Mouse (Mus musculus): ENCODE data around the gene Kidins220. TPM values are rescaled to one million over a fixed set of nuclear protein-coding genes. Genes with fewer than 3 reads are reported as not detected.

The Kidins220 gene
- 65.9 and 69.2 TPM in 2 replicates for polyA plus RNA-seq (2014; fragmentation: Nextera tagmentation; extraction: Ambion mirVana)

DNA sequence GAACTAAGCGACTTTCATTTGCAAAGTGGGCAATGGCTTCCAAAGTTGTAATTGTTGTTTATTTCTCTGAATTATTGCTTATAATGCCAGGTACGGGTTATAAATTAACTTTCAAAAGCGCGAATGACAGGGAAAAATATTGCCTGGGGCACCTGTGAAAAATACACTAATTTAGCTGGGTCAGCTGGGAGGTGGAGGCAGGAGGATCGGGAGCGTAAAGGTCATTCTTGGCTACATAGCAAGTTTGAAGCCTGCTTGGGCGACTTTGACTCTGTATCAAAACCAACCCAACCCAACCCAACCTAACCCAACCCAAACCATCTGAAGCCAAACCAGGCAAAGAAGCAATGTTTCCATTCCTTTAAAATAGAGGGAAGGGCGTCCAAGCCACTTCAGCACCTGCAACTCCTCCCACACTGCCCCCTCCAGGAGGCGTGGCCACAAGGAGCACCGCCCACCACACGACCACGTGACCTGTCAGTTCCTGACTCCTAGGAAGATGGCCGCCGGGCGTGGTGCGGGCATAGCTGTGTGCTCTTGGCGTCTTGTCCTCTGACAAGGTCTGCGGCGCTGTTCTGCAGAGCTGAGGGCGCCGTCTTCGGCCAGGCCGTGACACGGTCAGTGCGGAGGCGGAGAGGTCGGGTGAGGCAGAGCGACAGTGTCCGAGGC is at the start of gene Kidins220:
TSS of gene Kidins220 (plus strand) at position 480 of the 669 bp plus-strand sequence.
- peak; percentile 95 for ATAC-seq (ENCODE audit: low FRiP score)
- H3K9me3 ChIP-seq (ENCODE audit: control insufficient read depth, low read length), result no peaks in the 10 kb centered on the region

DNA sequence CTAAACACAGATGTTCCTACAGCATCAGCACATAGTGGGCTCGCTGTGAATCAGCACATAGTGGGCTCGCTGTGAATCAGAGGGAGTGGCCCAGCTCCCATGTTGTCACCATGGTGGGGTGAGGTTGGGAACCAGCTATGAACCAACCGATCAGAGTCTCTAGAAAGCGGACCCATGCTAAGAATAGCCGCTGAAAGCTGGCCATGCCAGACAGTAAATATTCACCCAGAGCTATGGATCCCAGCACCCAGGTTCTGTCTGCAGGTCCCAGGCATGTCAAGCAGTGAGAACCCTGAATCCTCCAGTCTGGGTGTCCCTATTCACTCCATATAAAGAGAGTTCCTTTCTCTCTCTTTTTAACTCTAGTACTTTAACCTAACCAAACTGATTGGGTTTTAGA is 49.4 kb upstream of the Kidins220 start:
- WGBS, result 83% methylated on average over 5 of the region's 5 CpGs
- no peak overlapping the region for H3K27ac ChIP-seq (ENCODE audit: low read depth, low read length)
- no peaks in the 10 kb centered on the region for H3K27me3 ChIP-seq (ENCODE audit: control insufficient read depth, insufficient read depth, low read length)
- no peaks in the 10 kb centered on the region for H3K9me3 ChIP-seq (ENCODE audit: control insufficient read depth, low read length)
- no peak overlapping the region for H3K9ac ChIP-seq (ENCODE audit: low read depth, low read length)
- ATAC-seq (ENCODE audit: low FRiP score) (no peak), DNase-seq (ENCODE audit: low spot score) (no peak)
- H3K4me1 ChIP-seq (replicated peaks; ENCODE audit: control insufficient read depth, insufficient read depth, low read length), result 0 out of 2 replicates have a peak, but pooled peaks cover 2% of the 10 kb centered on the region
- no peak overlapping the region for H3K4me2 ChIP-seq (replicated peaks; ENCODE audit: low read depth, low read length)
- no peaks in the 10 kb centered on the region for H3K36me3 ChIP-seq (ENCODE audit: control insufficient read depth, insufficient read depth, low read length)
- no peak overlapping the region for H3K4me3 ChIP-seq (ENCODE audit: low read depth, low read length)

More for the DNA sequence above, at the start of gene Kidins220:
- H3K36me3 ChIP-seq (ENCODE audit: control insufficient read depth, insufficient read depth, low read length), result no peaks in the 10 kb centered on the region
- peak within 1 kb of the TSS; percentile 89 for H3K27ac ChIP-seq (ENCODE audit: low read depth, low read length)
- no peaks in the 10 kb centered on the region for H3K4me1 ChIP-seq (replicated peaks; ENCODE audit: control insufficient read depth, insufficient read depth, low read length)
- WGBS, result 15% methylated on average over 27 of the region's 29 CpGs
- peak within 1 kb of the TSS; percentile 80 for H3K9ac ChIP-seq (ENCODE audit: low read depth, low read length)
- H3K4me3 ChIP-seq (ENCODE audit: low read depth, low read length), result peak within 1 kb of the TSS; percentile 79
- no peaks in the 10 kb centered on the region for H3K27me3 ChIP-seq (ENCODE audit: control insufficient read depth, insufficient read depth, low read length)
- H3K4me2 ChIP-seq (replicated peaks; ENCODE audit: low read depth, low read length), result peak within 1 kb of the TSS; percentile 47
- peak; percentile 97 for DNase-seq (ENCODE audit: low spot score)

DNA sequence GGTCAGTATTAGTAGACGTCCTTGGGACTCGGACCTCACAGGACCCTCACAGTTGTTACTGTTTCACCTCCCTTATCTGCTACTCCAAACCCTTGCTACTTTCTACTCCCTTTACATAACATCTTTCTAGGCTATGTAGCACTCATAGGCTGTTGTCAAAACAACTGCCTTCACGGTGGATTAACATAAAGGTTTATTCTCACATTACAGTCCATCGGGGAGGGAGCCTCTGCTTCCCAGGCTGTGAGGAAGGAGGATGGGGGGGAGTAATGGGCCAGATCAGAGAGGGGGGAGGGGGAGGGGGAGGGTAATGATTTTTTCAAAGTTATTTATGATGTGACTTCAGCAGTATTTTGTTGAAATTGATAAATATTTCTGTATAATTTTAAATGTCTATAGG is 49.0 kb upstream of the Kidins220 start:
- DNase-seq (ENCODE audit: low spot score), result no peak
- H3K9me3 ChIP-seq (ENCODE audit: control insufficient read depth, low read length), result no peaks in the 10 kb centered on the region
- no peak overlapping the region for H3K4me3 ChIP-seq (ENCODE audit: low read depth, low read length)
- H3K9ac ChIP-seq (ENCODE audit: low read depth, low read length), result no peak overlapping the region
- no peak for ATAC-seq (ENCODE audit: low FRiP score)
- H3K27me3 ChIP-seq (ENCODE audit: control insufficient read depth, insufficient read depth, low read length), result no peaks in the 10 kb centered on the region
- H3K27ac ChIP-seq (ENCODE audit: low read depth, low read length), result no peak overlapping the region
- H3K4me1 ChIP-seq (replicated peaks; ENCODE audit: control insufficient read depth, insufficient read depth, low read length), result 0 out of 2 replicates have a peak, but pooled peaks cover 2% of the 10 kb centered on the region
- no peak overlapping the region for H3K4me2 ChIP-seq (replicated peaks; ENCODE audit: low read depth, low read length)
- no peaks in the 10 kb centered on the region for H3K36me3 ChIP-seq (ENCODE audit: control insufficient read depth, insufficient read depth, low read length)
- WGBS, result 49% methylated on average over 4 of the region's 4 CpGs

DNA sequence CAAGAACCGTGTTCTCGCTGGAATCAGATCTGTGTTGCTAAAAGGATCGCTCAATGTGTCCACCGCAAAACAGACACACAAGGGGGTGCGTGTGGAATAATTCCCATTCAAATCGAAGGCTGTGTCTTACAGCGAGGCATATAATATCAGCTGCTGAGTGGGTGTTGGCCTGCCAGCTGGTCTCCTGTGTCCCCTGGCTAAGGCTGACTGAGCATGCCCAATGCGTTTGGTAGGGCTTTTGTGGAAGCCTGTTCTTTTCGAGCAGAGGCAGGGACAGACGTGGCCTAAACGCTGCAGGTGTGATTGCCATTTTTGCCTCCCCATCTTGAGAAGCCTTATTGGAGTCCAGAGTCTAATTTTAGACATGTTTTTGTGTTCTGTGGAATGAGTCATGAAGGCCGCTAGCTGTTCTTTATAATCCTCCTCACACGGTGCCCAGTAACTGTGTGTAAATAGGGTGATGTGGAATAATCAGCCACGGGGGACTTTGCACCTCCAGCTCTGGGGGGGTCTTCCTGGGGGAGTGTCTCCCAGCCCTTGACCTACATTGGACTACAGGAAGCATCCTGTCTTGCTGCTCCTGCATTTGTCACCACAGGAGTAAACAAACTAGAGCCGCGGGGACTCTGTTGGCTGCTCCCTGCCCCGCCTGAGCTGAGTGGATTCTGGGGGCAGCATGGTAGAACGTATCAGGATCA is 46.5 kb upstream of the Kidins220 start:
- DNase-seq (ENCODE audit: low spot score), result no peak
- Histone ChIP-seq H3K27ac (ENCODE audit: low read depth, low read length) (peak overlapping the region; percentile 19), H3K4me2 (replicated peaks; ENCODE audit: low read depth, low read length) (no peak overlapping the region)

DNA sequence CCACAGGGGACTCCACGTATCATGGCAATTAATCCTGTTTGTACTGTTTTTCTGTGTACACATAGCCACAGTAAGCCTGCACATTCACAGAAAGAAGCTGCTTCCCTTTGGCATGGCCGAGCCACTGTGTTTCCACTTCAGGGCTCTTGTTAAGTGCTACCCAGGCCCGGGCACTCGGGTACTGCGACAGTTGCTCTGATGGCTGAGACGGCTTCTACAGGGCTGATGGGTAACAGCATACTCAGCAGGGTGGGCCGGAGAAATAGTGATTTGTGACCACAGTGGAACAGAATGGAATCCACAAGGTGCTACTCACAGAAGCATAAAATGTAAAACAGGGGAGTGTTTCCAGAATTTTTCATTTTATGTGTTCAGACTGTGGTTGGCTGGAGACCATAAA is 45.7 kb upstream of the Kidins220 start:
- H3K9ac ChIP-seq (ENCODE audit: low read depth, low read length), result no peak overlapping the region
- H3K4me1 ChIP-seq (replicated peaks; ENCODE audit: control insufficient read depth, insufficient read depth, low read length), result 0 out of 2 replicates have a peak, but pooled peaks cover 2% of the 10 kb centered on the region
- ATAC-seq (ENCODE audit: low FRiP score) (no peak), DNase-seq (ENCODE audit: low spot score) (no peak)
- no peak overlapping the region for H3K4me2 ChIP-seq (replicated peaks; ENCODE audit: low read depth, low read length)
- no peak overlapping the region for H3K4me3 ChIP-seq (ENCODE audit: low read depth, low read length)
- WGBS, result 88% methylated on average over 7 of the region's 7 CpGs
- no peaks in the 10 kb centered on the region for H3K36me3 ChIP-seq (ENCODE audit: control insufficient read depth, insufficient read depth, low read length)
- no peaks in the 10 kb centered on the region for H3K27me3 ChIP-seq (ENCODE audit: control insufficient read depth, insufficient read depth, low read length)
- H3K9me3 ChIP-seq (ENCODE audit: control insufficient read depth, low read length), result no peaks in the 10 kb centered on the region
- no peak overlapping the region for H3K27ac ChIP-seq (ENCODE audit: low read depth, low read length)

More for the DNA sequence above, 46.5 kb upstream of the Kidins220 start:
- Histone ChIP-seq H3K4me1 (replicated peaks; ENCODE audit: control insufficient read depth, insufficient read depth, low read length) (0 out of 2 replicates have a peak, but pooled peaks cover 2% of the 10 kb centered on the region), H3K4me3 (ENCODE audit: low read depth, low read length) (no peak overlapping the region), H3K36me3 (ENCODE audit: control insufficient read depth, insufficient read depth, low read length) (no peaks in the 10 kb centered on the region), H3K9ac (ENCODE audit: low read depth, low read length) (no peak overlapping the region), H3K9me3 (ENCODE audit: control insufficient read depth, low read length) (no peaks in the 10 kb centered on the region), H3K27me3 (ENCODE audit: control insufficient read depth, insufficient read depth, low read length) (no peaks in the 10 kb centered on the region)
- 69% methylated on average over 18 of the region's 18 CpGs for WGBS
- ATAC-seq (ENCODE audit: low FRiP score), result peak; percentile 69

DNA sequence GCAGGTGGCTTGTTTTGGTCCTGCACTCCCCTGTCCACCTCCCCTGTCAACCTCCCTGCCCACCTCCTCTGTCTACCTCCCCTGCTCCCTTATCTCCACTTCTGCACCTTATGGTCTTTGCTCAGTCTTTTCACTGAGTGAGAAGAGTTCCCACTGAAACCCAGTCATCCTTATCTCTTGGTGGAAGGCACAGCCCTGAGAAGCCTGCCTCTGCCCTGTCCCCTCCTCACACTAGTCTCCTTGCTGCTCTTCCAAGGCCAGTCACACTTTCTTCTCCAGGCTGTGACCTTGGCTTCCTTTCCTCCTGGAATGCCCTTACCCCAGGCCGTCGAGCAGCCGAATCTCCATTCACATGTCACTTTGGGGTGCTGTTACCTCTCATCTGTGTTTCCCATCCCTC is 44.0 kb upstream of the Kidins220 start:
- Histone ChIP-seq H3K4me1 (replicated peaks; ENCODE audit: control insufficient read depth, insufficient read depth, low read length) (0 out of 2 replicates have a peak, but pooled peaks cover 2% of the 10 kb centered on the region), H3K27me3 (ENCODE audit: control insufficient read depth, insufficient read depth, low read length) (no peaks in the 10 kb centered on the region), H3K9me3 (ENCODE audit: control insufficient read depth, low read length) (no peaks in the 10 kb centered on the region), H3K9ac (ENCODE audit: low read depth, low read length) (no peak overlapping the region), H3K4me2 (replicated peaks; ENCODE audit: low read depth, low read length) (no peak overlapping the region), H3K36me3 (ENCODE audit: control insufficient read depth, insufficient read depth, low read length) (no peaks in the 10 kb centered on the region), H3K4me3 (ENCODE audit: low read depth, low read length) (no peak overlapping the region), H3K27ac (ENCODE audit: low read depth, low read length) (no peak overlapping the region)
- no peak for ATAC-seq (ENCODE audit: low FRiP score)
- DNase-seq (ENCODE audit: low spot score), result no peak
- 74% methylated on average over 3 of the region's 3 CpGs for WGBS

DNA sequence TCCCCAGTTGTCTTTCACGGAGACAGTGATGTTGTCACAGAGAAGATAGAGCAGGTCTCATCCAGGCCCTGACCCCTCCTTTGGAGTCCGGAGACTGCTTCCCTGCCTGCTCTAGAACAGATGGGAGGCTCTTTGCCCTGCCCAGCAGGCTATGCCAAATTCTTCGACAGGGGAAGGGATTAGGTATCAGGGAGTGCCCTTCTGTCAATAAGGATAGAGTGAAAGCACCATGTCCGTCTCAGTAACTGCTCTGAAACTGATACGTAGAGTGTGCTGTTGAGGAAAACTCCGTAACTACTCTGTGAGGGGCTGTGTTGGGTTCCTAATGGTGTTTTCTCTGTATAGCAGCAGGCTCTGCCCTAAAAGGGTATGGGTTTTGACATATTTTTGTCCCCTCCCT is 42.6 kb upstream of the Kidins220 start:
- Histone ChIP-seq H3K4me3 (ENCODE audit: low read depth, low read length) (no peak overlapping the region), H3K36me3 (ENCODE audit: control insufficient read depth, insufficient read depth, low read length) (no peaks in the 10 kb centered on the region), H3K27me3 (ENCODE audit: control insufficient read depth, insufficient read depth, low read length) (no peaks in the 10 kb centered on the region), H3K27ac (ENCODE audit: low read depth, low read length) (no peak overlapping the region), H3K4me1 (replicated peaks; ENCODE audit: control insufficient read depth, insufficient read depth, low read length) (0 out of 2 replicates have a peak, but pooled peaks cover 2% of the 10 kb centered on the region), H3K9me3 (ENCODE audit: control insufficient read depth, low read length) (no peaks in the 10 kb centered on the region), H3K9ac (ENCODE audit: low read depth, low read length) (no peak overlapping the region), H3K4me2 (replicated peaks; ENCODE audit: low read depth, low read length) (no peak overlapping the region)
- DNase-seq (ENCODE audit: low spot score) (no peak), ATAC-seq (ENCODE audit: low FRiP score) (no peak)
- WGBS, result 74% methylated on average over 6 of the region's 6 CpGs

DNA sequence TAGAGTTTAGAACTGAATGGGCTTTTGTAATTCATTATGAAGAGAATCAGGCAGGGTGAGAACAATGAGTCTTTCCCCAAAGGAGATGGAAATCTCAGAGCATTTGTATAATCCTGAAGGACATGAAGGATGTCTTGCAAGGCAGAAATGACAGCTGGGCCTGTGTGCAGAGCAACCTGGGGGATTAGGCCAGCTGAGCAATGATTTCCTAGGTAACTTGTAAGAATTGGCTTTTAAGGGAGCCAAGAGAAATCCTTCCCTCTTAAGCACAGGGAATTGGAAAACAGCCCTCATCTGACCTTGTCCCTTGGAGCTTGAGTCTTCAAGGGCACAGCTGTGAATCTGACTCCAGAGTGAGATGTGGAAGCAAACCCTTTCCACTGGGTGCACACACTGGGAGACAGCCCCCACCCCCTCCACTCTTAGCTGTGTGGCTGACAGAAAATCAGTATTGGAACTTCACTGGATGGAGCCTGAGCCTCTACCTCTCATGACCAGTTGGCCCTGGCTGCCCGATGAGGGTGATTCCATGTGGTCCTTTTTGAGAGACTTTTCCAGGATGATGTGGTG is 41.4 kb upstream of the Kidins220 start:
- peak overlapping the region; percentile 58 for H3K27ac ChIP-seq (ENCODE audit: low read depth, low read length)
- DNase-seq (ENCODE audit: low spot score) (no peak), ATAC-seq (ENCODE audit: low FRiP score) (no peak)
- H3K4me2 ChIP-seq (replicated peaks; ENCODE audit: low read depth, low read length), result no peak overlapping the region
- H3K9ac ChIP-seq (ENCODE audit: low read depth, low read length), result no peak overlapping the region
- H3K27me3 ChIP-seq (ENCODE audit: control insufficient read depth, insufficient read depth, low read length), result no peaks in the 10 kb centered on the region
- no peak overlapping the region for H3K4me3 ChIP-seq (ENCODE audit: low read depth, low read length)
- WGBS, result 86% methylated on average over 1 of the region's 1 CpGs
- H3K4me1 ChIP-seq (replicated peaks; ENCODE audit: control insufficient read depth, insufficient read depth, low read length), result 0 out of 2 replicates have a peak, but pooled peaks cover 2% of the 10 kb centered on the region
- no peaks in the 10 kb centered on the region for H3K9me3 ChIP-seq (ENCODE audit: control insufficient read depth, low read length)
- H3K36me3 ChIP-seq (ENCODE audit: control insufficient read depth, insufficient read depth, low read length), result no peaks in the 10 kb centered on the region
